Mouse (Mus musculus): ENCODE data around the gene Luzp2.
"Not testable (repeated sequence)": the region's sequence is repeated elsewhere in the genome, so short reads cannot be mapped to it uniquely, and the experiment has no call there.

Luzp2 gene

GRCm38 (mm10) chr7:55000397-55000796 lies 165.1 kb downstream of the Luzp2 start:
- no peak for DNase-seq (ENCODE audit: low spot score in 2 of 2)

- DNase-seq (ENCODE audit: low spot score in 2 of 2) = no peak
Measured at GRCm38 (mm10) chr7:55009173-55009771, 174.0 kb downstream of the Luzp2 start.

- DNase-seq (ENCODE audit: low spot score in 2 of 2) = not testable (repeated sequence)
Measured at GRCm38 (mm10) chr7:55133850-55134249, 298.6 kb downstream of the Luzp2 start.

- DNase-seq (ENCODE audit: low spot score in 2 of 2) = no peak
Measured at GRCm38 (mm10) chr7:55188927-55189326, 353.6 kb downstream of the Luzp2 start.

GRCm38 (mm10) chr7:55189496-55189895 lies 354.2 kb downstream of the Luzp2 start:
- no peak for DNase-seq (ENCODE audit: low spot score in 2 of 2)

- no peak for DNase-seq (ENCODE audit: low spot score in 2 of 2)
Measured at GRCm38 (mm10) chr7:55190655-55191054, 355.4 kb downstream of the Luzp2 start.

GRCm38 (mm10) chr7:55198806-55199205 lies 363.5 kb downstream of the Luzp2 start:
- DNase-seq (ENCODE audit: low spot score in 2 of 2) = no peak

- DNase-seq (ENCODE audit: low spot score in 2 of 2) = no peak
Measured at GRCm38 (mm10) chr7:55222997-55223396, 387.7 kb downstream of the Luzp2 start.

GRCm38 (mm10) chr7:55229407-55229806 lies 394.1 kb downstream of the Luzp2 start:
- DNase-seq (ENCODE audit: low spot score in 2 of 2) = no peak
